Mouse (Mus musculus) MEL (cell line): ENCODE measurements around the gene Gm43738.

Experiments used
- CHD1 ChIP-seq: IDR thresholded peaks from 2 replicates; pipeline ENCODE4 v1.6.1; 2012; ENCODE audit warnings: low read depth, mild to moderate bottlenecking, inconsistent platforms, low read length, improper control_type of control experiment
- CTCF ChIP-seq, 3 experiments: IDR thresholded peaks in 2 of 3; conservative IDR thresholded peaks in 1 of 3; 2 replicates each; pipeline ENCODE4 v1.5.1; 2011 to 2012; ENCODE audit warnings: low read length in 3 of 3, low read depth in 2 of 3, mild to moderate bottlenecking in 2 of 3, improper control_type of control experiment in 1 of 3, inconsistent platforms in 1 of 3, mixed read lengths in 1 of 3, moderate library complexity in 1 of 3; ENCODE audit not compliant: control insufficient read depth in 1 of 3, insufficient read depth in 1 of 3, poor library complexity in 1 of 3, severe bottlenecking in 1 of 3
- E2F4 ChIP-seq: IDR thresholded peaks from 2 replicates; pipeline ENCODE4 v1.6.1; 2011; ENCODE audit warnings: low read depth, low read length, improper control_type of control experiment, borderline replicate concordance
- MAX ChIP-seq: IDR thresholded peaks from 2 replicates; pipeline ENCODE4 v1.6.1; 2011; ENCODE audit warnings: low read length, improper control_type of control experiment
- POLR2A ChIP-seq, 2 experiments: IDR thresholded peaks; 2 replicates each; pipeline ENCODE4 v1.6.1; 2011 to 2012; ENCODE audit warnings: low read length in 2 of 2, mild to moderate bottlenecking in 2 of 2, control low read depth in 1 of 2, improper control_type of control experiment in 1 of 2, low read depth in 1 of 2, moderate library complexity in 1 of 2; ENCODE audit not compliant: control insufficient read depth in 1 of 2, insufficient read depth in 1 of 2, poor library complexity in 1 of 2
- ZMIZ1 ChIP-seq: IDR thresholded peaks from 2 replicates; pipeline ENCODE4 v1.6.1; 2012; ENCODE audit warnings: low read depth, mild to moderate bottlenecking, inconsistent platforms, low read length, improper control_type of control experiment, moderate library complexity
- ZNF384 ChIP-seq: IDR thresholded peaks from 2 replicates; pipeline ENCODE4 v1.6.1; 2012; ENCODE audit warnings: low read depth, mild to moderate bottlenecking, inconsistent platforms, low read length, improper control_type of control experiment

GRCm38 (mm10) chr3:89043359-89043758 lies 57.5 kb downstream of the Gm43738 start:
- TF ChIP-seq CTCF (IDR thresholded peaks at IDR 0.05 in 2 of 3, conservative IDR thresholded peaks at IDR 0.05 in 1 of 3; ENCODE audit: control insufficient read depth in 1 of 3, insufficient read depth in 1 of 3, low read depth in 2 of 3, low read length in 3 of 3, poor library complexity in 1 of 3, severe bottlenecking in 1 of 3) (no peak), E2F4 (no peak), POLR2A (IDR thresholded peaks at IDR 0.05; ENCODE audit: control insufficient read depth in 1 of 2, insufficient read depth in 1 of 2, low read depth in 1 of 2, low read length in 2 of 2, poor library complexity in 1 of 2) (no peak), ZMIZ1 (no peak), MAX (no peak), ZNF384 (no peak), CHD1 (no peak)
